Mouse (Mus musculus): ENCODE measurements around the gene Mfn1.

The Mfn1 gene

GRCm38 (mm10) chr3:32510375-32511190 is 18.7 kb upstream of the Mfn1 start:
- DNase-seq (ENCODE audit: low spot score): peak; percentile 99

GRCm38 (mm10) chr3:32511191-32511550 is 18.1 kb upstream of the Mfn1 start:
- no peak for DNase-seq (ENCODE audit: low spot score)

- DNase-seq (ENCODE audit: low spot score): no peak
Observed at GRCm38 (mm10) chr3:32512686-32513284, 16.5 kb upstream of the Mfn1 start.

GRCm38 (mm10) chr3:32513528-32513927 is 15.7 kb upstream of the Mfn1 start:
- DNase-seq (ENCODE audit: low spot score): no peak

- no peak for DNase-seq (ENCODE audit: low spot score)
Observed at GRCm38 (mm10) chr3:32527181-32527580, 2.1 kb upstream of the Mfn1 start.

GRCm38 (mm10) chr3:32530041-32530440 is 776 bp downstream of the Mfn1 start:
- no peak for DNase-seq (ENCODE audit: low spot score)

GRCm38 (mm10) chr3:32535692-32536091 is 6.4 kb downstream of the Mfn1 start:
- no peak for DNase-seq (ENCODE audit: low spot score)

- DNase-seq (ENCODE audit: low spot score): no peak
Observed at GRCm38 (mm10) chr3:32537556-32537955, 8.3 kb downstream of the Mfn1 start.

- DNase-seq (ENCODE audit: low spot score): no peak
Observed at GRCm38 (mm10) chr3:32538091-32538490, 8.8 kb downstream of the Mfn1 start.

- DNase-seq (ENCODE audit: low spot score): no peak
Observed at GRCm38 (mm10) chr3:32553061-32553460, 23.8 kb downstream of the Mfn1 start.

GRCm38 (mm10) chr3:32563401-32563800 is 34.1 kb downstream of the Mfn1 start:
- no peak for DNase-seq (ENCODE audit: low spot score)

- no peak for DNase-seq (ENCODE audit: low spot score)
Observed at GRCm38 (mm10) chr3:32573086-32573485, 43.8 kb downstream of the Mfn1 start.

GRCm38 (mm10) chr3:32573881-32574280 is 44.6 kb downstream of the Mfn1 start:
- DNase-seq (ENCODE audit: low spot score): no peak

- no peak for DNase-seq (ENCODE audit: low spot score)
Observed at GRCm38 (mm10) chr3:32575151-32575550, 45.9 kb downstream of the Mfn1 start.

- no peak for DNase-seq (ENCODE audit: low spot score)
Observed at GRCm38 (mm10) chr3:32578772-32579171, 49.5 kb downstream of the Mfn1 start.

GRCm38 (mm10) chr3:32580738-32581137 is 51.5 kb downstream of the Mfn1 start:
- no peak for DNase-seq (ENCODE audit: low spot score)

- no peak for DNase-seq (ENCODE audit: low spot score)
Observed at GRCm38 (mm10) chr3:32581911-32582310, 52.6 kb downstream of the Mfn1 start.

- no peak for DNase-seq (ENCODE audit: low spot score)
Observed at GRCm38 (mm10) chr3:32583489-32583888, 54.2 kb downstream of the Mfn1 start.

- no peak for DNase-seq (ENCODE audit: low spot score)
Observed at GRCm38 (mm10) chr3:32586274-32586673, 57.0 kb downstream of the Mfn1 start.

GRCm38 (mm10) chr3:32595080-32595479 is 65.8 kb downstream of the Mfn1 start:
- no peak for DNase-seq (ENCODE audit: low spot score)

- no peak for DNase-seq (ENCODE audit: low spot score)
Observed at GRCm38 (mm10) chr3:32599328-32599727, 70.1 kb downstream of the Mfn1 start.

GRCm38 (mm10) chr3:32601055-32601454 is 71.8 kb downstream of the Mfn1 start:
- no peak for DNase-seq (ENCODE audit: low spot score)

GRCm38 (mm10) chr3:32609233-32609632 is 80.0 kb downstream of the Mfn1 start:
- DNase-seq (ENCODE audit: low spot score): no peak

GRCm38 (mm10) chr3:32610560-32610959 is 81.3 kb downstream of the Mfn1 start:
- peak; percentile 61 for DNase-seq (ENCODE audit: low spot score)
